ENCODE assay signal across 8 mouse cellular contexts in genomic region chr17:30612075-30612859, GRCm38 (mm10). TPM values are rescaled to one million over a fixed set of nuclear protein-coding genes. Genes with fewer than 3 reads are reported as not detected.
A peak's percentile ranks its signal among the peaks of the same experiment; 100 is the strongest.
DNase-seq lines count a peak whose midpoint lies in the region; ATAC-seq lines count a peak whose summit lies in the region.

No protein-coding gene starts in this region.

- 0 out of 2 replicates have a peak, but pooled peaks cover 3% of the 10 kb centered on the region for H3K9me3 ChIP-seq in intestine, embryonic 14.5 days (ENCODE audit: control insufficient read depth, low read length)

- intact Hi-C loops in left cerebral cortex, postnatal 14 days (cut with DNase I) = no loop called here

- ATAC-seq in intestine, embryonic 14.5 days (replicated peaks; ENCODE audit: low FRiP score, low TSS enrichment, low read depth) = peak; percentile 99

- peak overlapping the region; percentile 74 for H3K4me2 ChIP-seq in intestine, embryonic 14.5 days (ENCODE audit: low read length)

- H3K4me3 ChIP-seq in intestine, embryonic 14.5 days (ENCODE audit: low read depth, low read length) = peak overlapping the region; percentile 60

- DNase-seq in adrenal gland, adult 18-20 months (ENCODE audit: low spot score in 2 of 2) = peak; percentile 99 to 100
- DNase-seq in embryo, embryonic 11 days = peak; percentile 97
- peak; percentile 100 for DNase-seq in gastrocnemius, postnatal 25 days
- DNase-seq in intestine, embryonic 14.5 days (ENCODE audit: low spot score) = peak; percentile 98
- peak; percentile 100 for DNase-seq in left cerebral cortex, postnatal 14 days (ENCODE audit: low spot score in 2 of 2)
- peak; percentile 97 for DNase-seq in mesoderm, embryonic 11.5 days (ENCODE audit: low read depth, low spot score)
- peak; percentile 100 for DNase-seq in right cerebral cortex, postnatal 36 days (ENCODE audit: low spot score in 2 of 2)
- peak; percentile 97 for DNase-seq in yolk sac, embryonic 10.5 days (ENCODE audit: low spot score)

- no peaks in the 10 kb centered on the region for H3K27me3 ChIP-seq in intestine, embryonic 14.5 days (replicated peaks; ENCODE audit: control insufficient read depth, insufficient read depth, low read length)

- H3K9ac ChIP-seq in intestine, embryonic 14.5 days (ENCODE audit: low read length) = peak overlapping the region; percentile 71

- WGBS in intestine, embryonic 14.5 days = under 1% methylated on average over 34 of the region's 34 CpGs

- peaks cover 21% of the 10 kb centered on the region for H3K4me1 ChIP-seq in intestine, embryonic 14.5 days (replicated peaks; ENCODE audit: control insufficient read depth, insufficient read depth, low read length)

- H3K36me3 ChIP-seq in intestine, embryonic 14.5 days (ENCODE audit: control insufficient read depth, insufficient read depth, low read length) = no peaks in the 10 kb centered on the region

- peak overlapping the region; percentile 74 for H3K27ac ChIP-seq in intestine, embryonic 14.5 days (ENCODE audit: low read depth)

RNA-seq across cellular contexts. Expression of gene Dnah8, which starts 11.9 kb away (rescaled TPM):
- under 1 TPM; 0.60 to 0.93 TPM for total RNA-seq in adrenal gland, adult 18-20 months (2021)
- total RNA-seq in gastrocnemius, postnatal 25 days (2021) = under 1 TPM; 0.28 to 0.32 TPM
- polyA plus RNA-seq in intestine, embryonic 14.5 days (2014; fragmentation: Nextera tagmentation; extraction: Ambion mirVana) = 0.58 and 1.5 TPM in 2 replicates
- 1 to 10 TPM; 1.7 to 1.9 TPM for total RNA-seq in left cerebral cortex, postnatal 14 days (2021)

RNA-seq across cellular contexts. Expression of gene Glo1, which starts 14.4 kb away (rescaled TPM):
- total RNA-seq in adrenal gland, adult 18-20 months (2021) = 100 to 1,000 TPM; 131 to 145 TPM
- 100 to 1,000 TPM; 132 to 148 TPM for total RNA-seq in gastrocnemius, postnatal 25 days (2021)
- polyA plus RNA-seq in intestine, embryonic 14.5 days (2014; fragmentation: Nextera tagmentation; extraction: Ambion mirVana) = 223 and 233 TPM in 2 replicates
- 100 to 1,000 TPM; 131 to 136 TPM for total RNA-seq in left cerebral cortex, postnatal 14 days (2021)

RNA-seq across cellular contexts. Expression of gene Btbd9, which starts 36.0 kb away (rescaled TPM):
- 10 to 100 TPM; 52.2 to 81.3 TPM for total RNA-seq in adrenal gland, adult 18-20 months (2021)
- total RNA-seq in gastrocnemius, postnatal 25 days (2021) = 10 to 100 TPM in 1 of 2 experiments, 1 to 10 TPM in 1; 8.0 to 12.4 TPM
- polyA plus RNA-seq in intestine, embryonic 14.5 days (2014; fragmentation: Nextera tagmentation; extraction: Ambion mirVana) = 49.8 and 53.7 TPM in 2 replicates
- total RNA-seq in left cerebral cortex, postnatal 14 days (2021) = 10 to 100 TPM; 78.9 to 95.2 TPM

Comparison
In these comparisons a context has a peak if more than half of its experiments do, and no peak if none do; other contexts are left out.
1. Peak in every context shown above with its lines: DNase-seq, ATAC-seq, H3K4me3 ChIP-seq and H3K27ac ChIP-seq.